Mouse (Mus musculus): Measurements from ENCODE around the gene Ncbp1. TPM values are rescaled to one million over a fixed set of nuclear protein-coding genes. Genes with fewer than 3 reads are reported as not detected.

Ncbp1 gene
- total and polyA plus RNA-seq, 2 experiments from 2014 or later, result 18.2 to 25.7 TPM

DNA sequence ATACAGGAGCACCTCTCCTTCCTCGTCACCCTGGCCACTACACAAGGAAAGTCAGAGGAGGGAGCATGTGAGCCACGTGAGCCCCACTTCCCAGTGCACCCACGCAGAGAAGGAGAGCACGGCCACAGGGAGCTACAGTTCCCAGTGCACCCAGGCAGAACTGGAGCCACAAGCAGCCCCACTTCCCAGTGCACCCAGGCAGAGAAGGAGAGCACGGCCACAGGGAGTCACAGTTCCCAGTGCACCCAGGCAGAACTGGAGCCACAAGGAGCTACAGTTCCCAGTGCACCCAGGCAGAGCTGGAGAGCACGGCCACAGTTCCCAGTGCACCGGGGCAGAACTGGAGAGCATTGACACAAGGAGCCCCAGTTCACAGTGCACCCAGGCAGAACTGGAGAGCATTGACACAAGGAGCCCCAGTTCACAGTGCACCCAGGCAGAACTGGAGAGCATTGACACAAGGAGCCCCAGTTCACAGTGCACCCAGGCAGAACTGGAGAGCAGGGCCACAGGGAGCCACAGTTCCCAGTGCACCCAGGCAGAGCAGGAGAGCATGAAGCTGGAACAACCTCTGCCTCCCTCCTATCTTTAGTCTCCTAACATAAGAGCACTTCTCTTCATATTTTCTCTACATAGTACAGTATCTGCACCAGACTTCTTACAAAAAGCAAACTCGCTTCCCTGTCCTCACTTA lies 9.0 kb upstream of the Ncbp1 start:
- 90% methylated on average over 8 of the region's 8 CpGs for WGBS
- no peak for TF ChIP-seq CTCF (IDR thresholded peaks at IDR 0.05; ENCODE audit: low read depth)
- TF ChIP-seq EP300 (IDR thresholded peaks at IDR 0.05; ENCODE audit: low read depth), result no peak

DNA sequence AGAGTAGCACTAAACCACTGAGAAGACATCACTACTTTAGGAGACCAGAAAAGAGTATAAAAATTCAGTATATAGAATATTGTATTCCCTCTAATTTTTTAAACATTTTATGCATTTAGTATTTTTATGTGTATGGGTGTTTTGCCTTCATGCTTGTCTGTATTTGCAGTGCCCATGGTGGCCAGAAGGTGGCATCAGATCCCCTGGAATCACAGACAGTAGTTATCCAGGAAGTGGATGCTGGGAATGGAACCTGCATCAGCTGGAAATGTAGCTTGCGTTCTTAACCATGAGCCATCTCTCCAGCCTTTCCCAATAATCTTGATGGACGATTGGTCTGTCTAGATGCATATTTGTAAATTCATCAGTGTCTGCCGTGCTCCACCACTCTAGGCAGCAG lies 8.2 kb upstream of the Ncbp1 start:
- Histone ChIP-seq H3K4me2 (ENCODE audit: low read depth, low read length) (no peak overlapping the region), H3K9ac (replicated peaks; ENCODE audit: low read depth, low read length) (no peak overlapping the region), H3K9me3 (replicated peaks; ENCODE audit: control insufficient read depth, low read length) (no peaks in the 10 kb centered on the region), H3K4me1 (ENCODE audit: control insufficient read depth, insufficient read depth) (no peaks in the 10 kb centered on the region), H3K4me3 (ENCODE audit: low read depth, low read length) (no peak overlapping the region), H3K27ac (ENCODE audit: low read depth) (no peak overlapping the region), H3K27me3 (ENCODE audit: control insufficient read depth, insufficient read depth, low read length) (no peaks in the 10 kb centered on the region), H3K36me3 (replicated peaks; ENCODE audit: control insufficient read depth, insufficient read depth, low read length) (peaks cover 67% of the 10 kb centered on the region)
- WGBS, result 67% methylated on average over 3 of the region's 3 CpGs
- no peak for ATAC-seq (ENCODE audit: insufficient read depth, low read depth)
- TF ChIP-seq EP300 (IDR thresholded peaks at IDR 0.05; ENCODE audit: low read depth), result no peak
- peak; percentile 57 for TF ChIP-seq CTCF (IDR thresholded peaks at IDR 0.05; ENCODE audit: low read depth)
- no peak for DNase-seq (ENCODE audit: low spot score)

More for the DNA sequence above, 9.0 kb upstream of the Ncbp1 start:
- DNase-seq (ENCODE audit: low spot score) (no peak), ATAC-seq (ENCODE audit: insufficient read depth, low read depth) (no peak)
- Histone ChIP-seq H3K27me3 (ENCODE audit: control insufficient read depth, insufficient read depth, low read length) (no peaks in the 10 kb centered on the region), H3K4me3 (ENCODE audit: low read depth, low read length) (no peak overlapping the region), H3K36me3 (replicated peaks; ENCODE audit: control insufficient read depth, insufficient read depth, low read length) (peaks cover 67% of the 10 kb centered on the region), H3K4me1 (ENCODE audit: control insufficient read depth, insufficient read depth) (no peaks in the 10 kb centered on the region), H3K4me2 (ENCODE audit: low read depth, low read length) (no peak overlapping the region), H3K27ac (ENCODE audit: low read depth) (no peak overlapping the region), H3K9me3 (replicated peaks; ENCODE audit: control insufficient read depth, low read length) (no peaks in the 10 kb centered on the region), H3K9ac (replicated peaks; ENCODE audit: low read depth, low read length) (no peak overlapping the region)

DNA sequence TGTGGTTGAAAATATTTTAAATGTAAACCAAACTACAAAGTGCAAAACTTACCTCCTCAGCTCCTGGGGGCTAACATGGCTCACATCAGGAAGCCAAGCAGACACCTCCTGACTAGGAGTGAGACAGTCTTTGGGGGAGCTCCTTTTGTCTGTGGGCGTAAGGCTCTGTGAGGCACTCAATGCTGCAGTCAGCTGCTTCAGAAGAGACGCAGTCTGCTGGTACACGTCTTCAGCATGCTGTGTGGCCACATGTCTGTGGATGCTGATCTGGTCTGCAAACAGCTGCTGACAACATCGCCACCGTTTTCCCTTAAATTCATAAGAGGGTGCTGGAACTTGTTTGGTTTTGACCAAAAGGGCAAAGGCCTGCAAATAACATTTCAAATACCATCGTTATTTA lies 6.6 kb upstream of the Ncbp1 start:
- H3K9me3 ChIP-seq (replicated peaks; ENCODE audit: control insufficient read depth, low read length), result no peaks in the 10 kb centered on the region
- no peak for TF ChIP-seq CTCF (IDR thresholded peaks at IDR 0.05; ENCODE audit: low read depth)
- TF ChIP-seq EP300 (IDR thresholded peaks at IDR 0.05; ENCODE audit: low read depth), result no peak
- H3K4me1 ChIP-seq (ENCODE audit: control insufficient read depth, insufficient read depth), result peaks cover 1% of the 10 kb centered on the region; the same call in 1 of the 2 replicates
- DNase-seq (ENCODE audit: low spot score) (no peak), ATAC-seq (ENCODE audit: insufficient read depth, low read depth) (no peak)
- no peaks in the 10 kb centered on the region for H3K27me3 ChIP-seq (ENCODE audit: control insufficient read depth, insufficient read depth, low read length)
- peaks cover 72% of the 10 kb centered on the region for H3K36me3 ChIP-seq (replicated peaks; ENCODE audit: control insufficient read depth, insufficient read depth, low read length)
- 86% methylated on average over 6 of the region's 6 CpGs for WGBS
- H3K4me3 ChIP-seq (ENCODE audit: low read depth, low read length), result no peak overlapping the region
- no peak overlapping the region for H3K27ac ChIP-seq (ENCODE audit: low read depth)
- H3K9ac ChIP-seq (replicated peaks; ENCODE audit: low read depth, low read length), result no peak overlapping the region
- no peak overlapping the region for H3K4me2 ChIP-seq (ENCODE audit: low read depth, low read length)

DNA sequence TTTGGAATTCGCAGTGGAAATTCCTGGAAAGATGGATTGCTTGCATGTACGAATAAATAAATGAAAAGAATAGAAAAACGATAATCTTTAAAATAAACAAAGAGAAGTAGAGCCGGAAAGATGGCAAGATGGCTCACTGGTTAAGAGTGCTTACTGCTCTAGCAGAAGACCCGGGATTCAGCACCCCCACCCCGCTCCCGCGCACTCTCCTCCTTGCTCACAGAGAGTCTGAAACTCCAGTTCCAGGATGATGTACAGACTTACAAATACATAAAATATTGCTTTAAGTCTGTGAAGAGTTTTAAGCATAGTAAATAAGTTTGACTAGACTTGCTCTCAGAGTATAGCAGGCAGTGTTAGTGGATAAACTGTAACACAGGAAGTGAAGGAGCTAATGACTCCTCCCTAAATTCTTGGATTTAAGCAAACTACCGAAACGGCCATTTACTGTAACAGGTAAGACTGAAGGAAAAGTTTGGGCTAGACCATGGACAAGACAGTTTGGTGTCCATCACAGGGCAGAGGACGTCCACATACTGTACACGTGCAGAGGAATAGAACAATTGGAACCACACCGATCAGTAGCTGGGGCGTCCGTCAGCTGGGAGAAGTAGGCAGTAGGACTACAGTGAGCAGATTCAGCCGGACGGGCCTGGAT lies 655 bp upstream of the Ncbp1 start:
- ATAC-seq (ENCODE audit: insufficient read depth, low read depth), result peak; percentile 51
- H3K9ac ChIP-seq (replicated peaks; ENCODE audit: low read depth, low read length), result peak overlapping the region; percentile 88
- TF ChIP-seq CTCF (IDR thresholded peaks at IDR 0.05; ENCODE audit: low read depth) (no peak), EP300 (IDR thresholded peaks at IDR 0.05; ENCODE audit: low read depth) (no peak)
- H3K27ac ChIP-seq (ENCODE audit: low read depth), result peak overlapping the region; percentile 97
- 7% methylated on average over 17 of the region's 17 CpGs for WGBS
- peak overlapping the region; percentile 81 for H3K4me3 ChIP-seq (ENCODE audit: low read depth, low read length)
- H3K27me3 ChIP-seq (ENCODE audit: control insufficient read depth, insufficient read depth, low read length), result no peaks in the 10 kb centered on the region
- H3K36me3 ChIP-seq (replicated peaks; ENCODE audit: control insufficient read depth, insufficient read depth, low read length), result peaks cover 30% of the 10 kb centered on the region
- H3K4me2 ChIP-seq (ENCODE audit: low read depth, low read length), result peak overlapping the region; percentile 90
- peaks cover 17% of the 10 kb centered on the region; the same call in 1 of the 2 replicates for H3K4me1 ChIP-seq (ENCODE audit: control insufficient read depth, insufficient read depth)
- DNase-seq (ENCODE audit: low spot score), result peak; percentile 20
- H3K9me3 ChIP-seq (replicated peaks; ENCODE audit: control insufficient read depth, low read length), result no peaks in the 10 kb centered on the region

DNA sequence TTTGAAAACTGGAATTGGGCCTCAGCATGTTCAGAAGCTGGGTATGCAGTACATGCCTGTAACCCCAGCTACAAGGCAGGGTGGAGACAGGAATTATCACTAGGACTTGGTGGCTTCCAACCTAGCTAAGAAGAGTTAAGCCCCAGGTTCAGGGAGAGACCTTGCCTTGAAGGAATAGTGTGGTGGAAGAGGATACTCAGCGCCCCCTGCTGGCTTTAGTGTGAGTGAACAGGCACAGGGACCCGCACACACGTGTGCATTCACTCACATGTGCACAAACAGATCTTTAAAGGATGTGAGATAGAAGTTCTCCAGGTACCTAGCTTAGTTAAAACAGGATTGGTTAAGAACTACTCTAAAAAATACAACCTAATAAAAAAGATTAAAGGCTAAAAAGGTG lies 5.9 kb downstream of the Ncbp1 start:
- ATAC-seq (ENCODE audit: insufficient read depth, low read depth) (no peak), DNase-seq (ENCODE audit: low spot score) (no peak)
- Histone ChIP-seq H3K9ac (replicated peaks; ENCODE audit: low read depth, low read length) (no peak overlapping the region), H3K4me3 (ENCODE audit: low read depth, low read length) (no peak overlapping the region), H3K27ac (ENCODE audit: low read depth) (no peak overlapping the region), H3K36me3 (replicated peaks; ENCODE audit: control insufficient read depth, insufficient read depth, low read length) (peaks cover 22% of the 10 kb centered on the region), H3K9me3 (replicated peaks; ENCODE audit: control insufficient read depth, low read length) (no peaks in the 10 kb centered on the region), H3K4me2 (ENCODE audit: low read depth, low read length) (no peak overlapping the region), H3K27me3 (ENCODE audit: control insufficient read depth, insufficient read depth, low read length) (no peaks in the 10 kb centered on the region), H3K4me1 (ENCODE audit: control insufficient read depth, insufficient read depth) (peaks cover 7% of the 10 kb centered on the region; the same call in 1 of the 2 replicates)
- 77% methylated on average over 3 of the region's 3 CpGs for WGBS
- TF ChIP-seq CTCF (IDR thresholded peaks at IDR 0.05; ENCODE audit: low read depth) (peak; percentile 17; the same call in 1 of the 2 replicates), EP300 (IDR thresholded peaks at IDR 0.05; ENCODE audit: low read depth) (no peak)

Measured in heart, postnatal 0 days (tissue).